Mouse (Mus musculus) lung, postnatal 0 days (tissue): ENCODE data around the gene Trak1. TPM values are rescaled to one million over a fixed set of nuclear protein-coding genes. Genes with fewer than 3 reads are reported as not detected.

ENCODE experiments used
- ATAC-seq: fragments of 200-750 bp; cut with Nextera tagmentation; 2 replicates; pipeline ENCODE4 v1.8.0; 2017; ENCODE audit warnings: moderate library complexity
- DNase-seq: peaks from one replicate; pipeline ENCODE4 v3.0.0-alpha.2; 2016; ENCODE audit warnings: low spot score
- H3K27ac ChIP-seq: fragments of 300-500 bp; sonication (generic); 2 replicates; pipeline ENCODE4 v1.5.1; 2014; ENCODE audit warnings: antibody characterized with exemption, mild to moderate bottlenecking, low read length, mixed read lengths
- H3K27me3 ChIP-seq: fragments of 300-500 bp; sonication (generic); replicated peaks from 2 replicates; pipeline ENCODE4 v1.6.1; 2014; ENCODE audit warnings: low read length, mixed read lengths; ENCODE audit not compliant: insufficient read depth
- H3K36me3 ChIP-seq: fragments of 300-500 bp; sonication (generic); 2 replicates; pipeline ENCODE4 v1.6.1; 2014; ENCODE audit warnings: low read length, mixed read lengths; ENCODE audit not compliant: insufficient read depth
- H3K4me1 ChIP-seq: fragments of 300-500 bp; sonication (generic); 2 replicates; pipeline ENCODE4 v1.6.1; 2014; ENCODE audit warnings: antibody characterized with exemption, low read depth, low read length, mixed read lengths; ENCODE audit not compliant: insufficient read depth
- H3K4me2 ChIP-seq: fragments of 300-500 bp; sonication (generic); replicated peaks from 2 replicates; pipeline ENCODE4 v1.6.1; 2014; ENCODE audit warnings: low read depth, mild to moderate bottlenecking, low read length, moderate library complexity, mixed read lengths
- H3K4me3 ChIP-seq: fragments of 300-500 bp; sonication (generic); 2 replicates; pipeline ENCODE4 v1.5.1; 2014; ENCODE audit warnings: low read depth, low read length
- H3K9ac ChIP-seq: fragments of 300-500 bp; sonication (generic); replicated peaks from 2 replicates; pipeline ENCODE4 v1.6.1; 2014; ENCODE audit warnings: low read depth, mild to moderate bottlenecking
- H3K9me3 ChIP-seq: fragments of 300-500 bp; sonication (generic); 2 replicates; pipeline ENCODE4 v1.6.1; 2016; ENCODE audit warnings: low read length, mixed read lengths
- CTCF ChIP-seq: IDR thresholded peaks from 2 replicates; pipeline ENCODE4 v1.5.1; 2016; ENCODE audit warnings: antibody characterized with exemption, mild to moderate bottlenecking
- EP300 ChIP-seq: IDR thresholded peaks from 2 replicates; pipeline ENCODE4 v1.6.1; 2016; ENCODE audit warnings: antibody characterized with exemption, mild to moderate bottlenecking, control low read depth
- WGBS: fragments of 180-500 bp; shearing (Covaris S2); extraction: QIAGEN DNeasy Blood & Tissue Kit; methylation state at CpG from one replicate; pipeline ENCODE4 v1.1.7; 2014; 5-methylcytosine and 5-hydroxymethylcytosine counted together
- polyA plus RNA-seq: library from polyadenylated mRNA; unstranded; fragments of >200 nt; fragmentation: Nextera tagmentation; extraction: Ambion mirVana; gene quantifications from 2 replicates; pipeline ENCODE4 v1.2.1, GENCODE M21; 2015

Gene Trak1
- polyA plus RNA-seq, 1 experiment from 2014 or later, result 28.6 TPM

DNA sequence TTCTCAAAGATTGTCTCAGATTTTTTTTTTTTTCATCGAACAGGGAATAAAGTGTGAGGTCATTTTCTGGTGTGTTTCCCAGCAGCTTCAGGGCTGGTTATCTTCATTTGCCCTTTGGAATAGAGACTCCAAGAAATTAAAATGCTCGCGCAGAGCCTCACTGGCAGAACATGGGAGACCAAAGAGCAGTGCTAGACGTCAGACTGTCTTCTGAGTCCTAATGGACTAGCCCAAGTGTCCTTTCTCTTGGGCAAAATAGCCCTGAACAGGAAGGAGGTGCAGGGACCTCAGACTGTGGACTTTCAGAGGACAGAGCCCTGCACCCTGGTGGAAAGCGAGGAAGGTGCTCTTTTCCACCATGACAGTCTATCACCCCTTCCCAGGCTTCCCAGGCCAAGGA, 217.2 kb downstream of the Trak1 start:
- no peaks in the 10 kb centered on the region for H3K36me3 ChIP-seq
- no peak overlapping the region for H3K4me3 ChIP-seq
- H3K4me1 ChIP-seq, result no peaks in the 10 kb centered on the region
- no peak overlapping the region for H3K27ac ChIP-seq
- TF ChIP-seq EP300 (no peak), CTCF (no peak)
- ATAC-seq (no peak), DNase-seq (no peak)
- WGBS, result 70% methylated on average over 5 of the region's 5 CpGs
- H3K27me3 ChIP-seq, result no peaks in the 10 kb centered on the region
- no peak overlapping the region for H3K4me2 ChIP-seq
- no peak overlapping the region for H3K9ac ChIP-seq
- H3K9me3 ChIP-seq, result no peaks in the 10 kb centered on the region

DNA sequence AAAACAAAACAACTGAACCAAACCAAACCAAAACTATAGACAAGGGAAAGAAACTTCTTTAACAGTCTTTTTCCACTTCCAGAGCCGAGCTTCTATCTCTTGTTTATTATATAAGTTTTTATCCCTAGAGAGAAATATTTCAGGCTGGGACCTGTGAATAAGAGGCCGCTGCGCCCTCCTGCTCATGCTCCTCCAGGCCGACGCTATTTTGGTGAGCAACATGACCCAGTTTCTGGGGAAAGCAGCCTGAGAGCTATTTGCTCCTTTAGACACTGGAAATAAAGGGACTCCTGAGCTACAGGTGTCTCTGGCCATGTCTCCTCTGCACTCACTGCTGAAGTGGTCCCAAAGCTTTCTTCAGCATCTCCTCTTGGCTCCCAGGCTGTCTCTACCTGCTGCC, 222.7 kb downstream of the Trak1 start:
- no peaks in the 10 kb centered on the region for H3K27me3 ChIP-seq
- no peak overlapping the region for H3K4me2 ChIP-seq
- DNase-seq (no peak), ATAC-seq (no peak)
- H3K9me3 ChIP-seq, result no peaks in the 10 kb centered on the region
- H3K36me3 ChIP-seq, result no peaks in the 10 kb centered on the region
- WGBS, result 64% methylated on average over 5 of the region's 5 CpGs
- H3K4me3 ChIP-seq, result no peak overlapping the region
- no peak overlapping the region for H3K27ac ChIP-seq
- no peak overlapping the region for H3K9ac ChIP-seq
- H3K4me1 ChIP-seq, result no peaks in the 10 kb centered on the region
- TF ChIP-seq EP300 (no peak), CTCF (no peak)

Other genes starting within 250 kb of the Trak1 start
- 117 and 122 TPM in 2 replicates for gene Ulk4, start 20.3 kb upstream of the Trak1 start, polyA plus RNA-seq
- 0.23 TPM in 1 of 2 replicates, not detected in the other for gene Cck, start 198.2 kb downstream of the Trak1 start, polyA plus RNA-seq